7 mouse cellular contexts compared by ENCODE assay signal in genomic region chr7:92876066-92876465, GRCm38 (mm10). TPM values are rescaled to one million over a fixed set of nuclear protein-coding genes. Genes with fewer than 3 reads are reported as not detected.
DNase-seq lines count a peak whose midpoint lies in the region; ATAC-seq and TF ChIP-seq lines count a peak whose summit lies in the region.

No protein-coding gene starts in this region.

- ATAC-seq in intestine, embryonic 15.5 days, result no peak
- no peak for ATAC-seq in megakaryocyte progenitor cell, adult 5-6 weeks (replicated peaks; ENCODE audit: poor library complexity)

- 15% methylated on average over 3 of the region's 3 CpGs for WGBS in spleen, adult 2 months
- WGBS in forebrain, embryonic 10.5 days, result 61% methylated on average over 3 of the region's 3 CpGs
- WGBS in intestine, embryonic 15.5 days, result 42% methylated on average over 3 of the region's 3 CpGs
- 56% methylated on average over 3 of the region's 3 CpGs for WGBS in midbrain, embryonic 10.5 days

- peak overlapping the region; percentile 68; the same call in 1 of the 2 replicates for H3K27ac ChIP-seq in spleen, adult 2 months (ENCODE audit: insufficient read depth, low read length)
- H3K27ac ChIP-seq in forebrain, embryonic 10.5 days, result peak overlapping the region; percentile 98; the same call in 1 of the 2 replicates
- H3K27ac ChIP-seq in intestine, embryonic 15.5 days, result no peak overlapping the region
- H3K27ac ChIP-seq in midbrain, embryonic 10.5 days (replicated peaks), result peak overlapping the region; percentile 98

- TF ChIP-seq POLR2A in spleen, adult 2 months (IDR thresholded peaks at IDR 0.05; ENCODE audit: low read depth, low read length), result no peak

- no peak overlapping the region for H3K9ac ChIP-seq in intestine, embryonic 15.5 days

- no peaks in the 10 kb centered on the region for H3K9me3 ChIP-seq in forebrain, embryonic 10.5 days
- no peaks in the 10 kb centered on the region for H3K9me3 ChIP-seq in intestine, embryonic 15.5 days
- H3K9me3 ChIP-seq in midbrain, embryonic 10.5 days (replicated peaks), result no peaks in the 10 kb centered on the region

- H3K4me3 ChIP-seq in spleen, adult 2 months (ENCODE audit: extremely low read depth, insufficient read depth, insufficient read length), result peak overlapping the region; percentile 38
- peak overlapping the region; percentile 73 for H3K4me3 ChIP-seq in forebrain, embryonic 10.5 days
- no peak overlapping the region for H3K4me3 ChIP-seq in intestine, embryonic 15.5 days (replicated peaks)
- H3K4me3 ChIP-seq in midbrain, embryonic 10.5 days, result peak overlapping the region; percentile 72

- no peaks in the 10 kb centered on the region for H3K36me3 ChIP-seq in spleen, adult 2 months (ENCODE audit: control insufficient read depth, insufficient read depth, low read length)
- peaks cover 10% of the 10 kb centered on the region for H3K36me3 ChIP-seq in forebrain, embryonic 10.5 days (replicated peaks)
- no peaks in the 10 kb centered on the region for H3K36me3 ChIP-seq in intestine, embryonic 15.5 days
- H3K36me3 ChIP-seq in midbrain, embryonic 10.5 days, result peaks cover 12% of the 10 kb centered on the region; the same call in 1 of the 2 replicates

- H3K27me3 ChIP-seq in spleen, adult 2 months (ENCODE audit: control insufficient read depth, insufficient read depth, low read length), result no peaks in the 10 kb centered on the region
- H3K27me3 ChIP-seq in forebrain, embryonic 10.5 days (ENCODE audit: poor library complexity, severe bottlenecking), result no peaks in the 10 kb centered on the region
- no peaks in the 10 kb centered on the region for H3K27me3 ChIP-seq in intestine, embryonic 15.5 days (replicated peaks)
- H3K27me3 ChIP-seq in midbrain, embryonic 10.5 days (ENCODE audit: low read depth, poor library complexity, severe bottlenecking), result no peaks in the 10 kb centered on the region

- no peak for DNase-seq in spleen, adult 2 months (ENCODE audit: low read depth in 1 of 2, low spot score in 2 of 2)
- DNase-seq in spleen, postnatal 10 days (ENCODE audit: low spot score in 2 of 2), result no peak
- no peak for DNase-seq in forebrain, embryonic 10.5 days (ENCODE audit: extremely low spot score, low spot score)
- DNase-seq in midbrain, embryonic 10.5 days (ENCODE audit: low spot score), result no peak
- no peak for DNase-seq in right cerebral cortex, postnatal 14 days

- H3K4me2 ChIP-seq in intestine, embryonic 15.5 days (replicated peaks), result peak overlapping the region; percentile 83

- H3K4me1 ChIP-seq in spleen, adult 2 months (ENCODE audit: control insufficient read depth, insufficient read depth, insufficient read length), result peaks cover 6% of the 10 kb centered on the region
- peaks cover 31% of the 10 kb centered on the region for H3K4me1 ChIP-seq in forebrain, embryonic 10.5 days
- H3K4me1 ChIP-seq in intestine, embryonic 15.5 days (replicated peaks), result no peaks in the 10 kb centered on the region; the same call in 1 of the 2 replicates
- peaks cover 31% of the 10 kb centered on the region for H3K4me1 ChIP-seq in midbrain, embryonic 10.5 days

- no peak for TF ChIP-seq CTCF in spleen, adult 2 months (IDR thresholded peaks at IDR 0.05; ENCODE audit: extremely low read depth, insufficient read depth, insufficient read length, insufficient replicate concordance)

RNA-seq across cellular contexts. Expression of gene Prcp, which starts 1.8 kb away (rescaled TPM):
- polyA plus RNA-seq in spleen, adult 2 months (2012; rRNA removed), result 26.8 and 30.3 TPM in 2 replicates
- 19.5 and 21.2 TPM in 2 replicates for polyA plus RNA-seq in forebrain, embryonic 10.5 days (2016; fragmentation: Nextera tagmentation; extraction: Ambion mirVana)
- 22.3 and 22.7 TPM in 2 replicates for polyA plus RNA-seq in intestine, embryonic 15.5 days (2015; fragmentation: Nextera tagmentation; extraction: Ambion mirVana)
- polyA plus RNA-seq in midbrain, embryonic 10.5 days (2016; fragmentation: Nextera tagmentation; extraction: Ambion mirVana), result 20.0 and 20.7 TPM in 2 replicates
- total RNA-seq in megakaryocyte progenitor cell, adult 5-6 weeks (2015), result 111 and 115 TPM in 2 replicates
- total RNA-seq in megakaryocyte progenitor cell, adult 5-6 weeks (2017), result 30.8 and 33.2 TPM in 2 replicates

RNA-seq across cellular contexts. Expression of gene Ddias, which starts 2.0 kb away (rescaled TPM):
- polyA plus RNA-seq in spleen, adult 2 months (2012; rRNA removed), result 0.09 and 0.28 TPM in 2 replicates
- polyA plus RNA-seq in forebrain, embryonic 10.5 days (2016; fragmentation: Nextera tagmentation; extraction: Ambion mirVana), result 25.3 and 26.6 TPM in 2 replicates
- 9.4 and 12.1 TPM in 2 replicates for polyA plus RNA-seq in intestine, embryonic 15.5 days (2015; fragmentation: Nextera tagmentation; extraction: Ambion mirVana)
- 21.7 and 26.3 TPM in 2 replicates for polyA plus RNA-seq in midbrain, embryonic 10.5 days (2016; fragmentation: Nextera tagmentation; extraction: Ambion mirVana)
- 22.5 and 25.0 TPM in 2 replicates for total RNA-seq in megakaryocyte progenitor cell, adult 5-6 weeks (2015)
- total RNA-seq in megakaryocyte progenitor cell, adult 5-6 weeks (2017), result 12.8 and 14.9 TPM in 2 replicates
